Mouse (Mus musculus) hindbrain, embryonic 12.5 days (tissue): Measurements from ENCODE around the gene Tctex1d1. TPM values are rescaled to one million over a fixed set of nuclear protein-coding genes. Genes with fewer than 3 reads are reported as not detected.

Source experiments
- ATAC-seq: fragments of 200-750 bp; cut with Nextera tagmentation; 2 replicates; pipeline ENCODE4 v1.8.0; 2017; ENCODE audit warnings: moderate TSS enrichment; ENCODE audit not compliant: low FRiP score
- H3K27ac ChIP-seq: fragments of 300-500 bp; sonication (generic); 2 replicates; pipeline ENCODE4 v1.5.1; 2016; ENCODE audit warnings: mild to moderate bottlenecking
- H3K27me3 ChIP-seq: fragments of 300-500 bp; sonication (generic); 2 replicates; pipeline ENCODE4 v1.6.1; 2016; ENCODE audit warnings: mild to moderate bottlenecking
- H3K36me3 ChIP-seq: fragments of 300-500 bp; sonication (generic); 2 replicates; pipeline ENCODE4 v1.6.1; 2016; ENCODE audit warnings: mild to moderate bottlenecking
- H3K4me1 ChIP-seq: fragments of 300-500 bp; sonication (generic); 2 replicates; pipeline ENCODE4 v1.6.1; 2016
- H3K4me2 ChIP-seq: fragments of 300-500 bp; sonication (generic); replicated peaks from 2 replicates; pipeline ENCODE4 v1.6.1; 2016; ENCODE audit warnings: mild to moderate bottlenecking
- H3K4me3 ChIP-seq: fragments of 300-500 bp; sonication (generic); 2 replicates; pipeline ENCODE4 v1.5.1; 2016; ENCODE audit warnings: mild to moderate bottlenecking
- H3K9ac ChIP-seq: fragments of 300-500 bp; sonication (generic); 2 replicates; pipeline ENCODE4 v1.6.1; 2016; ENCODE audit warnings: mild to moderate bottlenecking, moderate library complexity
- H3K9me3 ChIP-seq: fragments of 300-500 bp; sonication (generic); replicated peaks from 2 replicates; pipeline ENCODE4 v1.6.1; 2016; ENCODE audit warnings: mild to moderate bottlenecking
- WGBS: fragments of 180-500 bp; shearing (Covaris S2); methylation state at CpG from one replicate; pipeline ENCODE4 v1.1.7; 2016; 5-methylcytosine and 5-hydroxymethylcytosine counted together
- polyA plus RNA-seq: library from polyadenylated mRNA; unstranded; fragments of >200 nt; fragmentation: Nextera tagmentation; extraction: Ambion mirVana; gene quantifications from 2 replicates; pipeline ENCODE4 v1.2.1, GENCODE M21; 2016

The Tctex1d1 gene
- polyA plus RNA-seq, 1 experiment from 2014 or later: 3.6 TPM

GRCm38 (mm10) chr4:103028177-103029088, 50.0 kb downstream of the Tctex1d1 start:
- Histone ChIP-seq H3K4me1 (no peaks in the 10 kb centered on the region), H3K9me3 (no peaks in the 10 kb centered on the region), H3K36me3 (no peaks in the 10 kb centered on the region), H3K9ac (no peak overlapping the region), H3K4me2 (no peak overlapping the region), H3K27me3 (no peaks in the 10 kb centered on the region), H3K4me3 (no peak overlapping the region), H3K27ac (no peak overlapping the region)
- 75% methylated on average over 13 of the region's 13 CpGs for WGBS
- ATAC-seq: no peak

GRCm38 (mm10) chr4:103039103-103039837, 60.9 kb downstream of the Tctex1d1 start:
- Histone ChIP-seq H3K36me3 (0 out of 2 replicates have a peak, but pooled peaks cover 5% of the 10 kb centered on the region), H3K9ac (no peak overlapping the region), H3K9me3 (no peaks in the 10 kb centered on the region), H3K4me3 (no peak overlapping the region), H3K27me3 (no peaks in the 10 kb centered on the region), H3K27ac (no peak overlapping the region), H3K4me1 (no peaks in the 10 kb centered on the region), H3K4me2 (no peak overlapping the region)
- ATAC-seq: no peak
- 88% methylated on average over 14 of the region's 14 CpGs for WGBS

- H3K4me3 ChIP-seq: no peak overlapping the region
- H3K4me1 ChIP-seq: no peaks in the 10 kb centered on the region
- 76% methylated on average over 5 of the region's 5 CpGs for WGBS
- no peaks in the 10 kb centered on the region for H3K9me3 ChIP-seq
- H3K27me3 ChIP-seq: no peaks in the 10 kb centered on the region
- H3K27ac ChIP-seq: no peak overlapping the region
- ATAC-seq: no peak
- H3K36me3 ChIP-seq: 0 out of 2 replicates have a peak, but pooled peaks cover 5% of the 10 kb centered on the region
- no peak overlapping the region for H3K9ac ChIP-seq
- H3K4me2 ChIP-seq: no peak overlapping the region
Measured at GRCm38 (mm10) chr4:103039838-103040191, 61.4 kb downstream of the Tctex1d1 start.

- no peaks in the 10 kb centered on the region for H3K9me3 ChIP-seq
- 0 out of 2 replicates have a peak, but pooled peaks cover 5% of the 10 kb centered on the region for H3K36me3 ChIP-seq
- H3K4me2 ChIP-seq: no peak overlapping the region
- H3K4me3 ChIP-seq: no peak overlapping the region
- ATAC-seq: no peak
- 93% methylated on average over 11 of the region's 11 CpGs for WGBS
- no peaks in the 10 kb centered on the region for H3K27me3 ChIP-seq
- H3K9ac ChIP-seq: no peak overlapping the region
- H3K4me1 ChIP-seq: no peaks in the 10 kb centered on the region
- no peak overlapping the region for H3K27ac ChIP-seq
Measured at GRCm38 (mm10) chr4:103042997-103043396, 64.6 kb downstream of the Tctex1d1 start.

GRCm38 (mm10) chr4:103048046-103048445, 69.6 kb downstream of the Tctex1d1 start:
- Histone ChIP-seq H3K9ac (no peak overlapping the region), H3K27me3 (no peaks in the 10 kb centered on the region), H3K4me3 (no peak overlapping the region), H3K27ac (no peak overlapping the region), H3K36me3 (no peaks in the 10 kb centered on the region), H3K4me2 (no peak overlapping the region), H3K9me3 (no peaks in the 10 kb centered on the region), H3K4me1 (no peaks in the 10 kb centered on the region)
- 87% methylated on average over 11 of the region's 11 CpGs for WGBS
- ATAC-seq: no peak

Other genes starting within 250 kb of the Tctex1d1 start
- gene Sgip1, start 237.3 kb upstream of the Tctex1d1 start, polyA plus RNA-seq: 42.4 and 46.3 TPM in 2 replicates
- gene Insl5, start 48.2 kb downstream of the Tctex1d1 start, polyA plus RNA-seq: 0.32 and 0.63 TPM in 2 replicates
- 46.1 and 47.8 TPM in 2 replicates for gene Mier1, start 135.8 kb downstream of the Tctex1d1 start, polyA plus RNA-seq
- gene Wdr78, start 135.9 kb downstream of the Tctex1d1 start, polyA plus RNA-seq: 7.8 TPM in 2 replicates
- 12.7 and 12.8 TPM in 2 replicates for gene Slc35d1, start 236.6 kb downstream of the Tctex1d1 start, polyA plus RNA-seq